Mouse (Mus musculus) spleen, adult 18-20 months (tissue): ENCODE measurements around the gene Nhlrc1.

Experiments
- DNase-seq, 2 experiments: peaks; one replicate each; pipeline ENCODE4 v3.0.0; 2022; ENCODE audit warnings: mixed read lengths in 2 of 2

Nhlrc1 gene

GRCm38 (mm10) chr13:46999498-46999897 is 15.2 kb downstream of the Nhlrc1 start:
- DNase-seq: no peak

DNA sequence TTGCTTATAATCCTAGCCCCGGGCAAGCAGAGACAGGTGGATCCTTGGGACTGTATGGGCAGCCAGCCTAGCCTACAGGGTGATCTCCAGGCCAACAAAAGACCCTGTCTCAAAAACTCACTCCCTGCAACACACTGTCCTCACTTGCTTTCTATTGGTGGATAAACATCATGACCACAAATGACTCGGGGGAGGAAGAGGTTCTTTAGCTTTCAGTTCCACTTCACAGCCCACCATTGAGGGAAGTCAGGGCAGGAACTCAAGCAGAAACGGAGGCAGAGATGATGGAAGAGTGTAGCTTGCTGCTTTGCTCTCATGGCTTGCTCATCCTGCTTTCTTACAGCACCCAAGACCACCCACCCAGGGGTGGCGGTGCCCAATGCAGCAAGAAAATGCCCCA is 17.3 kb downstream of the Nhlrc1 start:
- DNase-seq: no peak

- no peak for DNase-seq
These were observed 21.4 kb downstream of the Nhlrc1 start for GRCm38 (mm10) chr13:46993274-46993551.

DNA sequence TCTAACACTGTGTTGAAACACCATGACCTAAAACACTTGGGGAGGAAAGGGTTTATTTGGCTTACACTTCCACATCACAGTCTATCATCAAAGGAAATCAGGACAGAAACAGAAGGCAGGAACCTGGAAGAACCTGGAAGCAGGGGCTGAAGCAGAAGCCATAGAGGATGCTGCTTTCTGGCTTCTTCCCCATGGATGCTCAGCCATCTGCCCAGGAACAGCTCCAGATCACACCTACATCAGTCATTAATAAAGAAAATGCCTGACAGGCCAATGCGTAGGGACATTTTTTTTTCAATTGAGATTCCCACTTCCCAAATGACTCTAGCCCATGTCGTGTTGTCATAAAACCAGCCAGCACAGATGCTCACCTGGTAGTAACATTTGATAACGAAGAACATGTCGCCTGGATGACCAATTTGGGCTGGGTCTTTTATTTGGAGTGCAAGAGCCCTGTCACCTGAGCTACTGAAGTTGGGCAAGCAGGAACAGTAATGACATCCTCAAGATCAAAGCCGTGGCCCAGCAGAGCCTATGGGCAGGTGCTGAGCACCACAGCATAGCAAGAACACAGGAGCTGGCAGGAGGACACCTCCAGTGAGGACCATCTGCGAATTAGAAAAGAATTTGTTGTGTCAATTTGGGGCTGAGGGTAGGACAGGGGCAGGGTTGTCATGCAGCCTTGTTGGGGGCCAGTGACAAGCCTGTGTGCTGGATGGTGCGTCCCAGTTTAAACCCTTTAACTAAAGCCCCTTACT is 22.0 kb downstream of the Nhlrc1 start:
- no peak for DNase-seq

- no peak for DNase-seq
These were observed 24.2 kb downstream of the Nhlrc1 start for GRCm38 (mm10) chr13:46990376-46991011.

DNA sequence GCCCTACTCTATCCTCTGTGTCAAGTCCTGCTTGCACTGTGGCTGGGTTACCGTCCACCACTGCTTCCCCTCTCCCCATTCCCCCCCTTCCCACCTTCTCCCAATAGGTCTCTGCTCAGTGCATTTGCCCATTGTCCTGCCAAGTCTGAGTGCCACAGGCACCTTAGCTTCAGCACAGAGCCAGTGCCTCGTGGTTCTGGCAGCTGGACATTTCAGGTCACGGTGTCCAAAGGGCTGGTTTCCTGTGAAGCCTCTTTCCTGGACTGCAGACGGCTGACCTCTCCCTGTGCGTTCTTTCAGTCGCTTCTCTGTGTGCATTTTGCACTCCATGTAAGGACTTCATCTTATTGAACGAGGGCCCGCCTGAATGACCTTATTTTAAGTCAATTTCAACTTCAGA is 26.7 kb downstream of the Nhlrc1 start:
- no peak for DNase-seq

DNA sequence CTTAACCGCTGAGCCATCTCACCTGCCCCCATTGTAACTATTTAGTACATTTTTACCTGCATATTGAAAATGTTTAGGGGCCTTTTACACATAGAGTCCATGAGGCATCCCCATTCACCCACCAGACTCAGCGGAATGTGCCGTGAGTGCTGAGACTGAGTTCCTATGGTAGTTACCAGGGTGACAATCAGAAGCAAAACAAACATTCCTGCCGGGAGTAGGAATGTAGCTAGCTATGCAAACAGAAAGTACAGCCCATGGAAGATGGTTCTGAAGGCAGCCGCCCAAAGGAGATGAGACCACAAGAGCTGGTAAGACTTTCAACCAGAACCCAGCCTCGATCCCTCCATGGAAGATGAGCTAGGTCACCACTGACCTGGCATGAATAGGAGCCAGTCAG is 28.4 kb downstream of the Nhlrc1 start:
- no peak for DNase-seq

- DNase-seq: no peak
These were observed 30.8 kb downstream of the Nhlrc1 start for GRCm38 (mm10) chr13:46983878-46984277.

DNA sequence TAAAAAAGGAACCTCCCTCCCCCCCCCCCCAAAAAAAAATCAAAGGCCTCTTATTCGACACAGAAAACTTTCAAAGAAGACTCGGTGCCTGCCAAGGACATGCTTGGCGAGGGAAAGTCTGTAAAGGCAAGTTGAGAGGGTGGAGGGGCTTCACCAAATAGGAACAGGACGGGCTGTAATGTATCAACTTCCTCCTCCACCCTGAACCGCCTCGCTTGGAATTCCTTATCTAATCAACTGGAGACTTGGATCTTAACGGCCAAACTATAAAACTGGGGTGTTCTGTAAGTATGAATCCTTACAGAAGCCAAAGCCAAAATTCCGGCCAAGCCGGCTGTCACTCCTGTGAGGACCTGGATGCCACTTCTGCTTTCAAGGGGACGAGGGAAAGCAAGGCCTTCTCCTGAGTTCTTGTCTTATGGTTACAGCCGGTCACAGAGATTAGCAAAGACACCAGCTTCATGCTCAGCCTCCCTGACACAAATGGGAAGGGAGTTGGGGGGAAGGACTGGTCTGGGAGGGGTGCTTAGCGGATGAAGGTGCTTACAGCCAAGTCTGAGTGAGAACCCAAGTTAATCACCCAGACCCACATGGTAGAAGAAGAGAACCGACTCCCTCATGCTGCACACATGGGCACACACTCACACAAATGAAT is 34.7 kb downstream of the Nhlrc1 start:
- DNase-seq: no peak

DNA sequence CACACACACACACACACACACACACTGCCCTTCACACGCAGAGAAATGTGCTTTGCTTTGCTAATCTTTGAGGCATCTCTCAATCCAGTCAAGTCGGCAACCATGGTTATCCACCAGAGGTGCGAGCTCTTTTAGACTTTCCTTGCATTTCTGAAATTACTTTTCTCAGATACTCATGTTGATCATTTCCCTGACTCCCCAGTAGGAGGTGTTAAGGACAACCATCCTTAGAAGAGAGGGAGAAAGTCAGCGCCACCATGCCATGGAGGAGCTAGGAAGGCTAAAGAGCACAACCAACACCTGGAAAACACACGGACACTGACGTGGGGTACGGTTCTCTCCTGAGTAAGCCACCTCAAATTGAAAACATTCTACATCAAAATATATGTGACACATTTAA is 38.1 kb downstream of the Nhlrc1 start:
- no peak for DNase-seq

DNA sequence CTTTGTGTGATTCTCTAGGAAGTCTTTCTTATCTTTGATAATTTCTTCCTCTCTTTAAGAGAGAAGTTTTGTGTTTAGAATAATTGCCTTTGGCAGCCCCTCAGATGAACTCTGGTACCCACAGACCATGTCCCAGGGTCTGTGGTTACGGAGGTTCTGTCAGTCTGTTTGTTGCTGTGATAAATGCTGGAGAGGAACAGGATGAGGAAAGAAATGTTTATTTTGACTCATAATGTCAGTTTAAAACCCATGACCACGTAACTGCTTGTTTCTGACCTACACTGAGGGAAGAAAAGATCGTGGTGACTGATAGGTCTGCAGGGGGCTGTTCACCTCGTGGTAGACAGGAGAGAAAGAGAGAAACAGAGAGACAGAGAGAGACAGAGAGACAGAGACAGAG is 38.7 kb downstream of the Nhlrc1 start:
- DNase-seq: no peak

DNA sequence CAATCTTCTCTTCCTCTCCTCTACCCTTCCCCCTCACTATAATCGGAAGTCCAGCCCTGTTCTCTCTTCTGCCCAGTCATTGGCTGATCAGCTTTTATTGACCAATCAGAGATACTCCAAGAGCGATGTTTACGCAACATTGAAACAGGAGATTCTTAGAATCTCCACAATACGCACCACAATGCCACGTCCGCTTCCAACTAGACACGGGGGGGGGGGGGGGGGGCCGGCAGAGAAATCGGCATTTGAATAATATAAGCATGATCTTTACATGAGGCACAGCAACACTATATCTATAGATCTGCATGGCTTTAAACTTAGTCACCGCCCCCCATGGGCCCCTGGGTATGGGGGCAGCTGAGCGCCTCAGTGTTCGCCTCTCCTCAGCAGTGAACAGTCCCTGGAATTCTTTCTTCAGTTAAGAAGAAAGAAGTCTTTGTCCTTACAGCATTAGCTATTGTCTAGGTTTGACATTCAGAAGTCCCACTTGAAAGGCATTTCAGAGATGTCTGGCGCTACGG is 39.6 kb downstream of the Nhlrc1 start:
- no peak for DNase-seq

DNA sequence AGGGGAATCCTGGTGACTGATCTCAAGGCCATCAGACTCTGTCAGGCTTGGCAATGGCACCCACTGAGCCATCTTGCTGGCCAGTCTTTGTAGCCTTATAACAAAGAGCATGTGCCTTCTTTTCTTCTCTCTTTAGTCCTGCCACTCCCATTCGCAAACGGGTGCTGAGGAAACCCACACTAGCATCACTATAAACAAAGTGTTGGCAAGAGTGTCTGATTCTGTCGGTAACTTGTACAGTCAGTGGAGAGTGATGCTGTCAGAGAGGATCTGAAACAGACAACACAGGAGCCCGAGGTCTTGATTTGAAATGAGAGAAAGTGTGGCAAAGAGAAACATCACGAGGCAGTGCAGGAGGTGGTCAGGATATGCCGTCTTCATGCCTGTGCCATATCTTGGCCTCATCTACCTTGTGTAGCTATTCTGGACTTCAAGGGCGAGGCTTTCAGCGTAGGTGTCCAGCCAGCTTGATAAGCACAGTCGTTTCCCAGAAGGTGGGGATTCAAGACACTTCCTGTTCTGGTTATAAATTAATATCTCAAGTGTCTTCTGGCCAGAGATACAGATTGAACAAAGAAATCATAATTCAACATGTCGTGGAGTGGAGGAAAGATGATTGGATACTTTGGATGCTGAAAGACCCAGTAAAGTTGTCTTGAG is 44.2 kb downstream of the Nhlrc1 start:
- DNase-seq: no peak

GRCm38 (mm10) chr13:46968626-46969025 is 46.0 kb downstream of the Nhlrc1 start:
- no peak for DNase-seq

DNA sequence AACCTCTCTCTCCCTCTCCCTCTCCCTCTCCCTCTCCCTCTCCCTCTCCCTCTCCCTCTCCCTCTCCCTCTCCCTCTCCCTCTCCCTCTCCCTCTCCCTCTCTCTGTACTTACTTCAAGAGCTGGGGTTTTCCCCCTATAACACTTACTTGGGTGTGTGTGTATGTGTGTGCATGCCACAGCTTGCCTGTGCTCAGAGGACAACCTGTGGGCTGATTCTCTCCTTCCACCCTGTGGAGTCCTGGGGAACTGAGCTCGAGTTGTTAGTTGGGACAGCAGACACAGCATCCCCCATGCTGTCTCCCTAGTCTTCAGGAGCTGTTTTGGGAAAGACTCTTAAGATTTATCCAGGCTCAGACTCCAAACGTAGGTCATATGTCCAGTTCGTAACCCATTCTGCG is 47.3 kb downstream of the Nhlrc1 start:
- DNase-seq: no peak
